Mouse (Mus musculus): Measurements from ENCODE around the gene Cx3cr1. TPM values are rescaled to one million over a fixed set of nuclear protein-coding genes. Genes with fewer than 3 reads are reported as not detected.
A peak's percentile ranks its signal among the peaks of the same experiment; 100 is the strongest.

The Cx3cr1 gene
- polyA plus RNA-seq, 1 experiment from 2014 or later: 7.8 TPM

DNA sequence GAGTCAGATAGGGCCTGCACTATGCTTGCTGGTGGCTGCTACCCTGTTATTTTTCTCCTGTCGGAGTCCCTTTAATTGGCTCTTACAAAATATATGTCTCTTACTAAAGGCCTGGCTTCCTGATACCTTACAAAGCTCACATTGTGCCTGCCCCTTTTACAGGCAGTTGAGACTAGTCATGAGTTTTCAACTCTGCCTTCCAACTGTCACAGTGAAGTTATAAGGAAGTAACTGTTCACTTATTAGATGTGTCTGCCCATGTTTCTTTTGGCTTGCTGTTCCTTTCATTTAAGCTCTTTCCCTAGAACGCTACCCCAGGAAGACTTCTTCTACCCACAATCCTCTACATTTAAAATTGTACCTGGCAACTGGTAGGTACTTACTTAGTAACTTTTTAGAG is 170.2 kb downstream of the Cx3cr1 start:
- no peak for ATAC-seq (ENCODE audit: low FRiP score, low read depth)
- H3K27ac ChIP-seq: no peak overlapping the region
- WGBS: 92% methylated on average over 2 of the region's 2 CpGs
- H3K9me3 ChIP-seq: no peaks in the 10 kb centered on the region
- peaks cover 17% of the 10 kb centered on the region for H3K36me3 ChIP-seq
- H3K4me2 ChIP-seq (replicated peaks): no peak overlapping the region
- H3K9ac ChIP-seq: no peak overlapping the region
- H3K4me3 ChIP-seq: no peak overlapping the region
- peaks cover 9% of the 10 kb centered on the region for H3K4me1 ChIP-seq
- H3K27me3 ChIP-seq (replicated peaks): no peaks in the 10 kb centered on the region

DNA sequence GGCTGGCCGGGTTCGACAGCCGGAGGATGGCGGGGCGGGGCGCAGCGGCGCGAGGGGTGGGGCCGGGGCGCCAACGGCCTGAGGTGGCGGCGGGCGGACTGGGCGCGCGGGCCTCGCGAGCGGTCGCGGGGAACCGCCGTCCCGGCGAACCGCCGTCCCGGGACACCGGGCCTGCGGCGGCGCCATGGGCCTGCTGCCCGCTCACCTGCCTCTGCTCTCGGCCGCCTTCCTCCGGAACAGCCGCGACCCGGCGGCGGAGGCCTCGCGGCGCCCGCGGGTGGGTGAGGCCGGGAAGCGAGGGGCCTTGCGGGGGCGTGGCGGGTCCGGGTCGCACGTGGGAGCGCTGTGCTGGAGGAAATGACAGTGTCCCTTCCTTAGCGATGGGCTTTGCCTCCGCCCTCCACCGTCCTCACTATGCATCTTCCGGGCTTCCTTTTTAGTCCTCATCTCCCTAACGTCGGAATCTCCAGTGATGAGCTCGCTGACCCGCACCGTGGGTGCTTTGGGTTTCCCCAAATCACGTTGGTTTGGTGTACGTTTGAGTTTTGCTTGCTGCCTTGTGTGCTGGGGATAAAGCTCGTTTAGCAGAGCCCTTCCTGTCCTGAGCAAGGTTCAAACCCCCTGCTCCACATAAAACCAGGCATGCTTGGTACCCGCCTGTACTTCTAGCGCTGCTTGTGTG is 174.5 kb downstream of the Cx3cr1 start:
- H3K27me3 ChIP-seq (replicated peaks): 0 out of 2 replicates have a peak, but pooled peaks cover 5% of the 10 kb centered on the region
- peak overlapping the region; percentile 93 for H3K9ac ChIP-seq
- H3K4me3 ChIP-seq: peak overlapping the region; percentile 97
- WGBS: 2% methylated on average over 47 of the region's 71 CpGs
- H3K4me1 ChIP-seq: peaks cover 9% of the 10 kb centered on the region
- H3K36me3 ChIP-seq: 0 out of 2 replicates have a peak, but pooled peaks cover 3% of the 10 kb centered on the region
- peak; percentile 71 for ATAC-seq (ENCODE audit: low FRiP score, low read depth)
- H3K4me2 ChIP-seq (replicated peaks): peak overlapping the region; percentile 76
- peak overlapping the region; percentile 53; the same call in 1 of the 2 replicates for H3K27ac ChIP-seq
- no peaks in the 10 kb centered on the region for H3K9me3 ChIP-seq

DNA sequence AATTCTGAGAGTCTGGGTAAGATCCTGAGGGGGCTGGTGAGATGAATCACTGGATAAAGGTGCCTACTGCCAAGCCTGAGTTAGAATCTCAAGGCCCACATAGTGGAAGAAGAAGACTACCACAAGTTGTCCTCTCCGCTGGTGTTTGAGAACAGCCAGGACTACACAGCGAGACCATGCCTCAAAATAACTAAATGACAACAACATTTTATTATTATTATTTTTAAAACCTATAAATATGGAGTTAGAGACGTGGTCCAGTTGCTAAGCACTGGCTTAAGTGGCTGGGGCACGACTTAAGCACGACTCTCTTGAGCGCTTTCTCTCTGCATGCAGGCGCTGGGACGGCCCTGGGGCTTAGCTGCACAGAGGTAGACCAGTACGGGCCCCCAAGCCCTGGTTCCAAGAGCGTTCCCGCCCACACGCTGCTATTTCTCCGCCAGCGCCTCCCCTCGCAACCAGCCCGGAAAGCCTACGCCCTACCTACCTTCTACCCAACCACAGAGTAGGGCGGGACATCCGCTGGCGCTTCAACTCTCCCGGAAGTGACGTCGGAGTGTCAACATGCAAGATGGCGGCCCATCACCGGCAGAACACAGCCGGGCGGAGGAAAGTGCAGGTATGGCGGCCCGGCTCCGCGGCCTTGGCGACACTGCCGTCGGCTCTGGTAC is 175.2 kb downstream of the Cx3cr1 start, which contains the start of gene Wdr48:
Wdr48 (plus strand) TSS at position 540 of the 671 bp plus-strand sequence.
- 0 out of 2 replicates have a peak, but pooled peaks cover 3% of the 10 kb centered on the region for H3K36me3 ChIP-seq
- 5% methylated on average over 34 of the region's 34 CpGs for WGBS

DNA sequence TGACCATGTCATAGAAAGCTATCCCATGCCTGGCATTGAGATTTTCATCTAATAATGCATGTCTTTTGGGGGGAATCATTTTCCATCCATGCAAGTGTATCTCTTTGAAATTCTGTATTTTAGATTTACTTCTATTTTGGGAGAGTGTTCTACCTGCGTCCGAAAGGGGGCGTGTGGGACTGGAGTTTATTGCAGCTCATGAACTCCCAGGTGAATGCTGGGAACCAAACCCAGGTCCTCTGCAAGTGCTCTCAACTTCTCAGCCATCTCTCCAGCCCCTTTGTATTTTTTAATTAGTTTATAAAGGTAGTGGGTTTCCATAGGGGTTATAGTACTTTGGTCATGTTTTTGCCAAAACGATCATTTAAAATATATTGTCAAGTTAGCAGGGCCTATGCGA is 175.8 kb downstream of the Cx3cr1 start:
- no peaks in the 10 kb centered on the region for H3K9me3 ChIP-seq
- H3K4me3 ChIP-seq: no peak overlapping the region
- H3K36me3 ChIP-seq: 0 out of 2 replicates have a peak, but pooled peaks cover 3% of the 10 kb centered on the region
- ATAC-seq (ENCODE audit: low FRiP score, low read depth): no peak
- H3K4me2 ChIP-seq (replicated peaks): peak overlapping the region; percentile 76
- 0 out of 2 replicates have a peak, but pooled peaks cover 5% of the 10 kb centered on the region for H3K27me3 ChIP-seq (replicated peaks)
- H3K9ac ChIP-seq: no peak overlapping the region
- peaks cover 15% of the 10 kb centered on the region for H3K4me1 ChIP-seq
- H3K27ac ChIP-seq: no peak overlapping the region
- WGBS: 84% methylated on average over 5 of the region's 5 CpGs

More for the DNA sequence above, 175.2 kb downstream of the Cx3cr1 start, which contains the start of gene Wdr48:
- H3K9ac ChIP-seq: peak within 1 kb of the TSS; percentile 93
- H3K4me1 ChIP-seq: peaks cover 11% of the 10 kb centered on the region
- peak; percentile 99 for ATAC-seq (ENCODE audit: low FRiP score, low read depth)
- peak within 1 kb of the TSS; percentile 76 for H3K4me2 ChIP-seq (replicated peaks)
- peak within 1 kb of the TSS; percentile 53; the same call in 1 of the 2 replicates for H3K27ac ChIP-seq
- H3K27me3 ChIP-seq (replicated peaks): 0 out of 2 replicates have a peak, but pooled peaks cover 5% of the 10 kb centered on the region
- H3K9me3 ChIP-seq: no peaks in the 10 kb centered on the region
- H3K4me3 ChIP-seq: peak within 1 kb of the TSS; percentile 97

DNA sequence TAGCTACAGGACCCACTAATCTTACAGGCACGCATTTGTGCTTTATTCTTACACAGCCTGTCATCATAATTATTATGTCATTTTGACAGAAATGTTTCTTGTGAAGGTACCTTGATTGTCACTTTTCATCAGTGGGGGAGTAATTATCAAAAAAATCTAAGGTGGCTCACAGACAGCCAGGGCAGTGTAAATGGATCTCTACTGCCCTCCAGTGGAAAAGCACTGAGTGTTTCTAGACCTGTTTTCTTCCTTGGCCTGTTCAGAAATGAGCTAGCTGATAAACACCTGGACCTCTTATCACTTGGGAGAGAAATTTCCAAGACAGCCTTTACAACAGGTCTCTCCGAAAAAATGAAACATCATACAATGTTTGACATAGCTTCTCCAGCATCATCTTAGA is 179.0 kb downstream of the Cx3cr1 start:
- Histone ChIP-seq H3K4me3 (no peak overlapping the region), H3K27ac (no peak overlapping the region), H3K27me3 (replicated peaks) (0 out of 2 replicates have a peak, but pooled peaks cover 5% of the 10 kb centered on the region), H3K9ac (no peak overlapping the region), H3K4me1 (peaks cover 11% of the 10 kb centered on the region), H3K9me3 (no peaks in the 10 kb centered on the region), H3K36me3 (no peaks in the 10 kb centered on the region), H3K4me2 (replicated peaks) (no peak overlapping the region)
- WGBS: 52% methylated on average over 2 of the region's 2 CpGs
- ATAC-seq (ENCODE audit: low FRiP score, low read depth): no peak

DNA sequence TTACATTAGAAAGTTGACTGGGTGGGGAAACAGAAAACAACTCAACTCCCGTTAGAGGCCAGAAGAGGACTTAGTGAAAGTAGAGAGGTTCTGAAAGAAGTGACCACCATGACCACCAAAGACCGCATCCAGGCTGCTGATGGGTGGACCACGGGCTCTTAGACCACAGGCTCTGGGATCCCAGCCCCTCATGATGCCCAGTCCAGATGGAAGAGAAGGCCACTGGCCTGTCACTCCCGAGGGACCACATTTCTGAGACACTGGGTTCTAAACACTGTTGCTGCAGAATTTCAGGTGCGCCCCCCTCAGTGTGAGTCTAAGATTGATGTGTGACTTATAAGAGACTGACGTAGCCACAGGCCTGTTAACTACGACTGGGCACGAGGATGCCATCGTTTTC is 180.2 kb downstream of the Cx3cr1 start:
- WGBS: 81% methylated on average over 9 of the region's 9 CpGs
- ATAC-seq (ENCODE audit: low FRiP score, low read depth): no peak
- Histone ChIP-seq H3K36me3 (no peaks in the 10 kb centered on the region), H3K9me3 (no peaks in the 10 kb centered on the region), H3K27ac (no peak overlapping the region), H3K4me3 (no peak overlapping the region), H3K27me3 (replicated peaks) (0 out of 2 replicates have a peak, but pooled peaks cover 5% of the 10 kb centered on the region), H3K9ac (no peak overlapping the region), H3K4me1 (0 out of 2 replicates have a peak, but pooled peaks cover 6% of the 10 kb centered on the region), H3K4me2 (replicated peaks) (no peak overlapping the region)

DNA sequence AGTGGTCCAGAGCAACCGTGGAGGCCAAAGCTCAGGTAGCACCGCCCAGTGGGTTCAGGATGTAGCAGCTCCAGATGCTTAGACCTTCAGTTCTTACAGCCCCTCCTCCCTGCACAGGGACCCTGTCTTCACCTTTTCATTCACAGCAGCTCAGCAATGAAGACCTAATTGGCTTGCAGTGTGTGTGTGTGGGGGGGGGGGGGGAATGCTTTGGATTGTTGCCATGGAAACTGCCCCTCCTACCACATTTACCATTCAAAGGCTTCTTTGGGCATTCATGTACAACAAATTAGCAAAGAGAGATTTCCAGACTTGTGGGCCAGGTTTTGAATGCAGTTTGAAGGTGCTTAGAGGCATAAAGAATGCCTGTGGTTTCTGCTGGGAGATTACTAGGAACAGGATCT is 180.8 kb downstream of the Cx3cr1 start:
- H3K4me3 ChIP-seq: no peak overlapping the region
- no peaks in the 10 kb centered on the region for H3K9me3 ChIP-seq
- 0 out of 2 replicates have a peak, but pooled peaks cover 5% of the 10 kb centered on the region for H3K27me3 ChIP-seq (replicated peaks)
- peak; percentile 56; the same call in 1 of the 2 replicates for ATAC-seq (ENCODE audit: low FRiP score, low read depth)
- no peaks in the 10 kb centered on the region for H3K36me3 ChIP-seq
- H3K4me1 ChIP-seq: 0 out of 2 replicates have a peak, but pooled peaks cover 6% of the 10 kb centered on the region
- H3K27ac ChIP-seq: no peak overlapping the region
- 37% methylated on average over 2 of the region's 2 CpGs for WGBS
- no peak overlapping the region for H3K4me2 ChIP-seq (replicated peaks)
- H3K9ac ChIP-seq: no peak overlapping the region

DNA sequence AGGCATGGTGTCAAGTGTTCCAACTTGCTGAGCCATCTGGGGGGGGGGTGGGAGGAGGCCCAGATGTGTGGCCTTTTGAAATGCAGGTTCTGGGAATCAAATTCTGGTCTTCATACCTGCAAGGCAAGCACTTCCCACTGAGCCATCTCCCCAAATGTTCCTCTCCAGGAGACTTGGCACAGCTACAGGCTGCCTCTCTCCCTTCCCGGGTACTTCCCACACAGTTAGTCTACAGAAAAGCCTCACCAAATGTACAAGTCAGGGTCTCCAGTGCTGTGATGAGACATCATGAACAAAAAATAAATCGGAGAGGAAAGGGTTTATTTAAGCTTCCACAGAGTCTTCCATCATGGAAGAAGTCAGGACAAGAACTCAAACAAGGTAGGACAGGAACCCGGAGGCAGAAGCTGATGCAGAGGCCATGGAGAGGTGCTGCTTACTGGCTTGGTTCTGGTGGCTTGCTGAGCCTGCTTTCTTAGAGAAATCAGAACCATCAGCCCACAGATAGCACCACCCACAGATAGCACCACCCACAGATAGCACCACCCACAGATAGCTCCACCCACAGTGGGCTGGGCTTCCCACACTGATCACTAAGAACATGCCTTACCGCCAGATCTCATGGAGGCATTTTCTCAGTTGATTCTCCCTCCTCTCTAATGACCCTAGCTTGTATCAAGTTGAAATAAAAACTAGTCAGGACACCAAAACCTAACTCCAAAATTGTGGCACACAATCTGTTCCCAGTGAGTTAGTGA is 182.4 kb downstream of the Cx3cr1 start:
- Histone ChIP-seq H3K9ac (no peak overlapping the region), H3K27ac (no peak overlapping the region), H3K4me2 (replicated peaks) (no peak overlapping the region), H3K36me3 (no peaks in the 10 kb centered on the region), H3K4me3 (no peak overlapping the region), H3K27me3 (replicated peaks) (0 out of 2 replicates have a peak, but pooled peaks cover 5% of the 10 kb centered on the region), H3K4me1 (0 out of 2 replicates have a peak, but pooled peaks cover 6% of the 10 kb centered on the region), H3K9me3 (no peaks in the 10 kb centered on the region)
- ATAC-seq (ENCODE audit: low FRiP score, low read depth): no peak
- 74% methylated on average over 4 of the region's 4 CpGs for WGBS

DNA sequence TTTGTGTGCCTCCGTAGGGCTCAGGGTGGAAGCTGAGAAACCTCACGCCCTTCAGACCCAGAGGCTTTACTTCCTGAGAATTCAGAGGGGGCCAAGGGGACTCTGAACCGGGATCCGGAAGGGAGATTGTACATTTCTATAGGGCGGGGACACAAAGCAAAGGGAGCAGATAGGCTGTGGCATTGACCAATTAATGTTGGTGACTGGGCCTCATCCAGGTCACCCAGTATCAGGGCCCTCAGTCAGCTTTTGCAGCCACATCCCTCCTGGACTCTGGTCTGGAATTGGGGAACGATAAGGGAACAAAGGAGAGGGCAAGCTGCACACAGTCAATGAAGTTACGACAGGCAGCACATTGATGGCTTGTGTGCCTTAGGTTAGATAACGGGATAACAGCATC is 215.5 kb downstream of the Cx3cr1 start:
- no peak for ATAC-seq (ENCODE audit: low FRiP score, low read depth)
- H3K4me3 ChIP-seq: no peak overlapping the region

DNA sequence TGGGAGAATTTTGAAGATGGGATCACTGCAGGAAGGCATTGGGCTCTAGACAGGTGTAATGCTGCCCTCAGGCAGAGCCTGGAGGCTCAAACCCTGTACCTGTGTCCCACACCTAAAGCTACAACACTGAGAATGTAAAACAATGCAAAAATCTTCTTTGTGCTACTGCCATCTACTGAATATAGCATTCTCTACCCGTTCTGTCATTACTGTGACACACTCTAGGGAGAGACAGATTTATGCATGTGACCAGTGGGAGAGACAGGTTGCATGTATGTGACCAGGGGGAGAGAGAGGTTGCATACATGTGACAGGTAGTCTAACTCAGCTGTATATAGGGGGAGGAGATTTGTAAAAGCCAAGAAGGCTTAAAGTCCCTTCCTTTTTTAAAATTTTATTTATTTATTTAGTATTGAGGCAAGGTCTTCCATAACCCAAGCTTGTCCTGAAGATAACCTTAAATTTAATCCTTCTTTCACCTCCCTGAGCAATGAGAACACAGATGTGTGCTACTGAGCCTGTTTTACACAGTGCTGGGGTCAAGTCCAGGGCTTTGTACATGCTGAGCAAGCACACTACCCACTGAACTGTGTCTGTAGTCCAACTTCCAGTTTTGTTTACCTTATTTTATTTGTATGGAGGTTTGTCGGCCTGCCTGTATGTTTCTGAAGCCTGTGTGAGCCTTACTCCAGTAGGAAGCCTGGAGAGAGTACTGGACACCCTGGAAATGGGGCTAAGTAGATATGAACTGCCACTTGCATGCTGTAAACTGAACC is 216.4 kb downstream of the Cx3cr1 start:
- no peak for ATAC-seq (ENCODE audit: low FRiP score, low read depth)

More for the DNA sequence above, 215.5 kb downstream of the Cx3cr1 start:
- H3K27ac ChIP-seq: no peak overlapping the region
- H3K9me3 ChIP-seq: peaks cover 17% of the 10 kb centered on the region
- H3K27me3 ChIP-seq (replicated peaks): no peaks in the 10 kb centered on the region
- H3K4me1 ChIP-seq: peaks cover 5% of the 10 kb centered on the region
- no peak overlapping the region for H3K9ac ChIP-seq
- no peaks in the 10 kb centered on the region for H3K36me3 ChIP-seq
- 61% methylated on average over 8 of the region's 8 CpGs for WGBS
- H3K4me2 ChIP-seq (replicated peaks): no peak overlapping the region

DNA sequence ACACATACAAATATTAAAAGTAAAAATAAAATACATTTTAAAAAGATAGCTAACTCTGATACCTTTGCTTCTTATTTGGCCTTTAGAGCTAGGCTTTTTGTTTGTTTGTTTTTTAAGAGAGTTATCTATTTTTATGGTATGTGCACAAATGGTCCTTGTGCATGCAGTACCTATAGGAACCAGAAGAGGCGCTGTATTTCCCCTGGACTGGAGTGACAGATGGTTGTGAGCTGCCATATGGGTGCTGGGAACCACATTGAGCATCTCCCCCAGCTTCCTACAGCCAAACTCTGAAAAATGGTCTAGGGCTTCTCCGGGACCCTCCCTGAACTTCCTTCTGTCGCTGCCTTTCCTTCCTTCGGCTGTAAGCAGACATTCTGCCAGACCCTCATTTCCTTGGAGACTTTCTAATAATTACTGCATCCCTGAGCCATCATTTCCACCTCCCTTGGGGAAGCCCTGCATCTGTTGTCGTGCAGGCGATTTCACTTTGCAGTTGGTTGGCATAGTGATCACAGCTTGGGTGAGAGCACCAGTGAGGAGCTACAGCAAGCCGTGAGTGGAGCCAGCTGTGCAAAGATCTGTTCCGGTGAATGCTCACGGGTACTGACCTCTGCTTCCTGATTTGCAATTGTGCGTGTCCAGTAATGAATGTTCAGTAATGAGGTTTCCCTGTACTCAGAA is 217.2 kb downstream of the Cx3cr1 start:
- H3K4me3 ChIP-seq: no peak overlapping the region
- H3K9ac ChIP-seq: no peak overlapping the region
- H3K4me1 ChIP-seq: peaks cover 8% of the 10 kb centered on the region
- peaks cover 5% of the 10 kb centered on the region for H3K9me3 ChIP-seq
- no peaks in the 10 kb centered on the region for H3K27me3 ChIP-seq (replicated peaks)
- no peaks in the 10 kb centered on the region for H3K36me3 ChIP-seq
- 60% methylated on average over 10 of the region's 10 CpGs for WGBS
- H3K4me2 ChIP-seq (replicated peaks): no peak overlapping the region
- no peak for ATAC-seq (ENCODE audit: low FRiP score, low read depth)
- no peak overlapping the region for H3K27ac ChIP-seq

More for the DNA sequence above, 216.4 kb downstream of the Cx3cr1 start:
- no peaks in the 10 kb centered on the region for H3K27me3 ChIP-seq (replicated peaks)
- no peak overlapping the region for H3K27ac ChIP-seq
- H3K36me3 ChIP-seq: no peaks in the 10 kb centered on the region
- 70% methylated on average over 2 of the region's 2 CpGs for WGBS
- H3K4me2 ChIP-seq (replicated peaks): no peak overlapping the region
- H3K9ac ChIP-seq: no peak overlapping the region
- no peak overlapping the region for H3K4me3 ChIP-seq
- H3K4me1 ChIP-seq: peaks cover 8% of the 10 kb centered on the region
- H3K9me3 ChIP-seq: peaks cover 13% of the 10 kb centered on the region

Data from neural tube, embryonic 12.5 days (tissue).